Mouse (Mus musculus): Measurements from ENCODE around the gene Cks2.
"Not testable (repeated sequence)": the region's sequence is repeated elsewhere in the genome, so short reads cannot be mapped to it uniquely, and the experiment has no call there.

The Cks2 gene

GRCm38 (mm10) chr13:51644829-51645789 is at the start of gene Cks2:
TSS of gene Cks2 (plus strand) at chr13:51645232.
- peak; percentile 99 for DNase-seq

GRCm38 (mm10) chr13:51595404-51595803 is 49.6 kb upstream of the Cks2 start:
- DNase-seq = no peak

GRCm38 (mm10) chr13:51598063-51598462 is 47.0 kb upstream of the Cks2 start:
- DNase-seq = no peak

- peak; percentile 42 for DNase-seq
Measured at GRCm38 (mm10) chr13:51600169-51600568, 44.9 kb upstream of the Cks2 start.

- DNase-seq = no peak
Measured at GRCm38 (mm10) chr13:51602764-51603163, 42.3 kb upstream of the Cks2 start.

GRCm38 (mm10) chr13:51603221-51603893 is 41.7 kb upstream of the Cks2 start:
- peak; percentile 42 for DNase-seq

GRCm38 (mm10) chr13:51603894-51604244 is 41.2 kb upstream of the Cks2 start:
- DNase-seq = no peak

- no peak for DNase-seq
Measured at GRCm38 (mm10) chr13:51609231-51609630, 35.8 kb upstream of the Cks2 start.

- no peak for DNase-seq
Measured at GRCm38 (mm10) chr13:51611060-51611459, 34.0 kb upstream of the Cks2 start.

- DNase-seq = no peak
Measured at GRCm38 (mm10) chr13:51611500-51611899, 33.5 kb upstream of the Cks2 start.

- no peak for DNase-seq
Measured at GRCm38 (mm10) chr13:51615815-51616214, 29.2 kb upstream of the Cks2 start.

GRCm38 (mm10) chr13:51616417-51617044 is 28.5 kb upstream of the Cks2 start:
- no peak for DNase-seq

GRCm38 (mm10) chr13:51617306-51617705 is 27.7 kb upstream of the Cks2 start:
- DNase-seq = no peak

GRCm38 (mm10) chr13:51617861-51618260 is 27.2 kb upstream of the Cks2 start:
- DNase-seq = peak; percentile 67

- no peak for DNase-seq
Measured at GRCm38 (mm10) chr13:51618602-51619001, 26.4 kb upstream of the Cks2 start.

- DNase-seq = no peak
Measured at GRCm38 (mm10) chr13:51622626-51623025, 22.4 kb upstream of the Cks2 start.

- DNase-seq = no peak
Measured at GRCm38 (mm10) chr13:51623678-51624077, 21.4 kb upstream of the Cks2 start.

- DNase-seq = no peak
Measured at GRCm38 (mm10) chr13:51628273-51628848, 16.7 kb upstream of the Cks2 start.

GRCm38 (mm10) chr13:51631354-51631992 is 13.6 kb upstream of the Cks2 start:
- DNase-seq = no peak

GRCm38 (mm10) chr13:51632560-51633218 is 12.3 kb upstream of the Cks2 start:
- DNase-seq = no peak

GRCm38 (mm10) chr13:51635384-51635783 is 9.6 kb upstream of the Cks2 start:
- not testable (repeated sequence) for DNase-seq

GRCm38 (mm10) chr13:51638958-51639357 is 6.1 kb upstream of the Cks2 start:
- DNase-seq = no peak
